Mouse (Mus musculus): ENCODE data around the gene Chit1.

Chit1 gene

GRCm38 (mm10) chr1:134079477-134080163 lies 31.4 kb upstream of the Chit1 start:
- no peak for DNase-seq (ENCODE audit: extremely low read depth, low read depth)

- no peak for DNase-seq (ENCODE audit: extremely low read depth, low read depth)
Measured at GRCm38 (mm10) chr1:134080406-134080805, 30.6 kb upstream of the Chit1 start.

GRCm38 (mm10) chr1:134080881-134081450 lies 30.1 kb upstream of the Chit1 start:
- DNase-seq (ENCODE audit: extremely low read depth, low read depth) = no peak

GRCm38 (mm10) chr1:134082987-134083516 lies 28.0 kb upstream of the Chit1 start:
- DNase-seq (ENCODE audit: extremely low read depth, low read depth) = no peak

GRCm38 (mm10) chr1:134083676-134084075 lies 27.4 kb upstream of the Chit1 start:
- no peak for DNase-seq (ENCODE audit: extremely low read depth, low read depth)

- no peak for DNase-seq (ENCODE audit: extremely low read depth, low read depth)
Measured at GRCm38 (mm10) chr1:134084128-134084527, 26.9 kb upstream of the Chit1 start.

GRCm38 (mm10) chr1:134086017-134086416 lies 25.0 kb upstream of the Chit1 start:
- no peak for DNase-seq (ENCODE audit: extremely low read depth, low read depth)

GRCm38 (mm10) chr1:134086811-134087398 lies 24.1 kb upstream of the Chit1 start:
- no peak for DNase-seq (ENCODE audit: extremely low read depth, low read depth)

GRCm38 (mm10) chr1:134089074-134089473 lies 22.0 kb upstream of the Chit1 start:
- no peak for DNase-seq (ENCODE audit: extremely low read depth, low read depth)

- DNase-seq (ENCODE audit: extremely low read depth, low read depth) = no peak
Measured at GRCm38 (mm10) chr1:134091851-134092250, 19.2 kb upstream of the Chit1 start.

GRCm38 (mm10) chr1:134092368-134092767 lies 18.7 kb upstream of the Chit1 start:
- no peak for DNase-seq (ENCODE audit: extremely low read depth, low read depth)

- DNase-seq (ENCODE audit: extremely low read depth, low read depth) = peak; percentile 84
Measured at GRCm38 (mm10) chr1:134092852-134093770, 17.9 kb upstream of the Chit1 start.

GRCm38 (mm10) chr1:134093771-134094526 lies 17.1 kb upstream of the Chit1 start:
- no peak for DNase-seq (ENCODE audit: extremely low read depth, low read depth)

GRCm38 (mm10) chr1:134095033-134095612 lies 15.9 kb upstream of the Chit1 start:
- peak; percentile 56 for DNase-seq (ENCODE audit: extremely low read depth, low read depth)

GRCm38 (mm10) chr1:134095721-134096120 lies 15.3 kb upstream of the Chit1 start:
- no peak for DNase-seq (ENCODE audit: extremely low read depth, low read depth)

GRCm38 (mm10) chr1:134096264-134096934 lies 14.6 kb upstream of the Chit1 start:
- peak; percentile 48 for DNase-seq (ENCODE audit: extremely low read depth, low read depth)

GRCm38 (mm10) chr1:134097080-134097855 lies 13.8 kb upstream of the Chit1 start:
- no peak for DNase-seq (ENCODE audit: extremely low read depth, low read depth)

GRCm38 (mm10) chr1:134097956-134098725 lies 12.9 kb upstream of the Chit1 start:
- DNase-seq (ENCODE audit: extremely low read depth, low read depth) = no peak

Data from MEL-GATA-1-ER (cell line).